11 mouse cellular contexts compared by ENCODE assay signal in the genomic region with DNA sequence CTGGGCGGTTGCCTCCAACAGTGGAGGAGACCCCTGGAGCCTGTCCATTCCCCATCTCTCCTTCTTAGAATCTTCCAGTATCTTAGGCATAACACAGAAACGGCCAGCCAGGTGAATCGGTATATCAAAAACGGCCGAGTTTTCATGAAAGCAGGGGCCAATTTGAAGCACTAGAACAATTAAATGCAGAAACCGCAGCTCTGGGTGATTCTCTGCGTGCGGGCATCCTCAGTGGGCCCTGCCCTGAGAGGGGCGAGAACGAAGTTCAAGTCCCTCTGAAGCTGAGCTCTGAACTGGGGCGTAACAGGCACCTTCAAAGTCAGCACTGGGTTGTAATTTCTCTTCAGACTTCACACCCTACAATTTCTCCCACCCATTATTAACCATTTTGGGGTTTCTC. TPM values are rescaled to one million over a fixed set of nuclear protein-coding genes. Genes with fewer than 3 reads are reported as not detected.
DNase-seq lines count a peak whose midpoint lies in the region; ATAC-seq and TF ChIP-seq lines count a peak whose summit lies in the region.
"Had no signal": no experiment of that assay in that cellular context is flagged by ENCODE, and none has a peak within 500 bp of the region (broad histone marks: within the 10 kb centered on the region; RNA-seq: fewer than 3 reads in every experiment).

No protein-coding gene starts in this region.

- H3K36me3 ChIP-seq in heart, embryonic 12.5 days, result no peaks in the 10 kb centered on the region
- no peaks in the 10 kb centered on the region for H3K36me3 ChIP-seq in ES-Bruce4 (ENCODE audit: control insufficient read depth, insufficient read depth, low read length, poor library complexity, severe bottlenecking)
- no peaks in the 10 kb centered on the region for H3K36me3 ChIP-seq in hindbrain, embryonic 11.5 days (ENCODE audit: control insufficient read depth, insufficient read depth, low read length)
- no peaks in the 10 kb centered on the region for H3K36me3 ChIP-seq in midbrain, embryonic 10.5 days

- H3K4me1 ChIP-seq in heart, embryonic 12.5 days (replicated peaks), result peaks cover 5% of the 10 kb centered on the region; the same call in 1 of the 2 replicates
- no peaks in the 10 kb centered on the region for H3K4me1 ChIP-seq in ES-Bruce4 (ENCODE audit: control insufficient read depth, insufficient read depth, low read length)
- no peaks in the 10 kb centered on the region for H3K4me1 ChIP-seq in hindbrain, embryonic 11.5 days (replicated peaks; ENCODE audit: control insufficient read depth, insufficient read depth, low read length)
- H3K4me1 ChIP-seq in midbrain, embryonic 10.5 days, result peaks cover 66% of the 10 kb centered on the region

- no peak overlapping the region for H3K27ac ChIP-seq in heart, embryonic 12.5 days (ENCODE audit: poor library complexity, severe bottlenecking)
- no peak overlapping the region for H3K27ac ChIP-seq in ES-Bruce4 (ENCODE audit: insufficient read depth, low read length)
- no peak overlapping the region for H3K27ac ChIP-seq in hindbrain, embryonic 11.5 days (ENCODE audit: low read depth, low read length)
- peak overlapping the region; percentile 82 for H3K27ac ChIP-seq in midbrain, embryonic 10.5 days (replicated peaks)
- H3K27ac ChIP-seq: macrophage had no signal

- TF ChIP-seq CTCF in ES-Bruce4 (IDR thresholded peaks at IDR 0.05; ENCODE audit: low read depth, low read length), result no peak

- no peak for TF ChIP-seq EP300 in ES-Bruce4 (IDR thresholded peaks at IDR 0.05; ENCODE audit: insufficient read depth, low read depth, low read length)

- H3K9me3 ChIP-seq in heart, embryonic 12.5 days (replicated peaks), result no peaks in the 10 kb centered on the region
- H3K9me3 ChIP-seq in ES-Bruce4 (replicated peaks; ENCODE audit: control insufficient read depth, insufficient read depth, low read length, poor library complexity, severe bottlenecking), result no peaks in the 10 kb centered on the region
- H3K9me3 ChIP-seq in hindbrain, embryonic 11.5 days (ENCODE audit: control insufficient read depth, low read length), result no peaks in the 10 kb centered on the region
- H3K9me3 ChIP-seq in midbrain, embryonic 10.5 days (replicated peaks), result no peaks in the 10 kb centered on the region

- DNase-seq in heart, postnatal 36 days, result no peak
- no peak for DNase-seq in hindbrain, embryonic 11.5 days (ENCODE audit: low spot score)
- DNase-seq in midbrain, embryonic 10.5 days (ENCODE audit: low spot score), result no peak
- DNase-seq in layer of hippocampus, adult 11-12 months (ENCODE audit: low spot score), result no peak
- no peak for DNase-seq in frontal cortex, adult 2 months (ENCODE audit: extremely low spot score in 1 of 2, low spot score in 1 of 2)
- DNase-seq in right cerebral cortex, postnatal 14 days, result no peak

- no peak overlapping the region for H3K9ac ChIP-seq in heart, embryonic 12.5 days
- H3K9ac ChIP-seq in ES-Bruce4 (ENCODE audit: low read depth, poor library complexity, severe bottlenecking), result peak overlapping the region; percentile 5; the same call in 1 of the 2 replicates
- no peak overlapping the region for H3K9ac ChIP-seq in hindbrain, embryonic 11.5 days (ENCODE audit: low read depth, low read length)

- peak overlapping the region; percentile 63 for H3K4me3 ChIP-seq in heart, embryonic 12.5 days
- H3K4me3 ChIP-seq in ES-Bruce4 (ENCODE audit: low read depth, low read length), result peak overlapping the region; percentile 56
- peak overlapping the region; percentile 47 for H3K4me3 ChIP-seq in hindbrain, embryonic 11.5 days (ENCODE audit: low read depth, low read length)
- peak overlapping the region; percentile 69 for H3K4me3 ChIP-seq in midbrain, embryonic 10.5 days

- peak overlapping the region; percentile 84 for H3K4me2 ChIP-seq in heart, embryonic 12.5 days
- H3K4me2 ChIP-seq in hindbrain, embryonic 11.5 days (replicated peaks; ENCODE audit: low read depth, low read length), result peak overlapping the region; percentile 92

- no peak for TF ChIP-seq POLR2A in ES-Bruce4 (IDR thresholded peaks at IDR 0.05; ENCODE audit: insufficient read depth, low read length)

- WGBS in heart, embryonic 12.5 days, result 2% methylated on average over 11 of the region's 11 CpGs
- 1% methylated on average over 11 of the region's 11 CpGs for WGBS in hindbrain, embryonic 11.5 days
- WGBS in midbrain, embryonic 10.5 days, result 1% methylated on average over 11 of the region's 11 CpGs

- peaks cover 54% of the 10 kb centered on the region for H3K27me3 ChIP-seq in heart, embryonic 12.5 days (replicated peaks)
- H3K27me3 ChIP-seq in ES-Bruce4 (ENCODE audit: control insufficient read depth, insufficient read depth, low read length, poor library complexity, severe bottlenecking), result peaks cover 28% of the 10 kb centered on the region
- H3K27me3 ChIP-seq in hindbrain, embryonic 11.5 days (ENCODE audit: control insufficient read depth, insufficient read depth, low read length), result peaks cover 40% of the 10 kb centered on the region
- peaks cover 91% of the 10 kb centered on the region for H3K27me3 ChIP-seq in midbrain, embryonic 10.5 days (ENCODE audit: low read depth, poor library complexity, severe bottlenecking)

- intact Hi-C loops in heart, postnatal 36 days (cut with DNase I), result loop anchor here (5.0 to 10.0 kb wide), 2 partner anchors 380 to 643 kb away; partner anchors contain the start of gene Dnah11

- no peak for ATAC-seq in heart, embryonic 12.5 days (ENCODE audit: insufficient number of reproducible peaks, low FRiP score)
- ATAC-seq in hindbrain, embryonic 11.5 days (ENCODE audit: low FRiP score), result peak; percentile 41
- ATAC-seq: inflammation-experienced regulatory T-cells, adult 6 months had no signal

RNA-seq across cellular contexts. Expression of gene Sp8, which starts 8.8 kb away (rescaled TPM):
- 0.05 TPM in 2 replicates for polyA plus RNA-seq in heart, embryonic 12.5 days (2016; fragmentation: Nextera tagmentation; extraction: Ambion mirVana)
- not detected for total RNA-seq in heart, postnatal 36 days (2021)
- polyA plus RNA-seq in ES-Bruce4 (2011; ENCODE audit: insufficient read depth, insufficient read length, low read depth, missing spikeins), result 0.31 and 0.35 TPM in 2 replicates
- polyA plus RNA-seq in hindbrain, embryonic 11.5 days (2014; fragmentation: Nextera tagmentation; extraction: Ambion mirVana), result 10.8 and 12.2 TPM in 2 replicates
- polyA plus RNA-seq in midbrain, embryonic 10.5 days (2016; fragmentation: Nextera tagmentation; extraction: Ambion mirVana), result 12.2 and 12.6 TPM in 2 replicates
- polyA plus RNA-seq in frontal cortex, adult 2 months (2012; rRNA removed), result 28.3 and 35.8 TPM in 2 replicates
- total RNA-seq: adrenal gland, postnatal 10 days had no signal
- polyA plus RNA-seq: inflammation-experienced regulatory T-cells, adult 6 months; macrophage had no signal
